Mouse (Mus musculus): ENCODE results near the gene Pawr.
"Not testable (repeated sequence)": the region's sequence is repeated elsewhere in the genome, so short reads cannot be mapped to it uniquely, and the experiment has no call there.

Gene Pawr

GRCm38 (mm10) chr10:108313845-108314244 is 18.1 kb upstream of the Pawr start:
- in situ Hi-C loops (cut with MboI, MseI), result no loop called here

GRCm38 (mm10) chr10:108314396-108314795 is 17.5 kb upstream of the Pawr start:
- in situ Hi-C loops (cut with MboI, MseI), result no loop called here

GRCm38 (mm10) chr10:108315236-108315635 is 16.7 kb upstream of the Pawr start:
- in situ Hi-C loops (cut with MboI, MseI), result no loop called here

- in situ Hi-C loops (cut with MboI, MseI), result no loop called here
These were observed 3.6 kb upstream of the Pawr start for GRCm38 (mm10) chr10:108328356-108328755.

- in situ Hi-C loops (cut with MboI, MseI), result no loop called here
These were observed 2.9 kb upstream of the Pawr start for GRCm38 (mm10) chr10:108328983-108329382.

- in situ Hi-C loops (cut with MboI, MseI), result no loop called here
These were observed 2.1 kb upstream of the Pawr start for GRCm38 (mm10) chr10:108329771-108330170.

GRCm38 (mm10) chr10:108330964-108331363 is 957 bp upstream of the Pawr start:
- in situ Hi-C loops (cut with MboI, MseI), result no loop called here

GRCm38 (mm10) chr10:108332571-108333541 is 935 bp downstream of the Pawr start:
- in situ Hi-C loops (cut with MboI, MseI), result no loop called here

- in situ Hi-C loops (cut with MboI, MseI), result no loop called here
These were observed 1.7 kb downstream of the Pawr start for GRCm38 (mm10) chr10:108333642-108334041.

- in situ Hi-C loops (cut with MboI, MseI), result no loop called here
These were observed 2.2 kb downstream of the Pawr start for GRCm38 (mm10) chr10:108334096-108334495.

GRCm38 (mm10) chr10:108335736-108336292 is 3.9 kb downstream of the Pawr start:
- in situ Hi-C loops (cut with MboI, MseI), result no loop called here

- in situ Hi-C loops (cut with MboI, MseI), result no loop called here
These were observed 4.7 kb downstream of the Pawr start for GRCm38 (mm10) chr10:108336581-108336980.

- in situ Hi-C loops (cut with MboI, MseI), result no loop called here
These were observed 6.4 kb downstream of the Pawr start for GRCm38 (mm10) chr10:108338055-108338961.

GRCm38 (mm10) chr10:108339118-108339517 is 7.2 kb downstream of the Pawr start:
- in situ Hi-C loops (cut with MboI, MseI), result no loop called here

- in situ Hi-C loops (cut with MboI, MseI), result no loop called here
These were observed 8.0 kb downstream of the Pawr start for GRCm38 (mm10) chr10:108339872-108340271.

- in situ Hi-C loops (cut with MboI, MseI), result no loop called here
These were observed 11.8 kb downstream of the Pawr start for GRCm38 (mm10) chr10:108343734-108344133.

GRCm38 (mm10) chr10:108345123-108345522 is 13.2 kb downstream of the Pawr start:
- in situ Hi-C loops (cut with MboI, MseI), result no loop called here

GRCm38 (mm10) chr10:108346301-108346700 is 14.4 kb downstream of the Pawr start:
- in situ Hi-C loops (cut with MboI, MseI), result not testable (repeated sequence)

- in situ Hi-C loops (cut with MboI, MseI), result no loop called here
These were observed 18.5 kb downstream of the Pawr start for GRCm38 (mm10) chr10:108350125-108351070.

- in situ Hi-C loops (cut with MboI, MseI), result no loop called here
These were observed 21.0 kb downstream of the Pawr start for GRCm38 (mm10) chr10:108352944-108353343.

Data from T-helper 2 cell (primary cell).